Mouse (Mus musculus) left cerebral cortex, adult 2 months (tissue): ENCODE measurements around the gene Fnip2. TPM values are rescaled to one million over a fixed set of nuclear protein-coding genes. Genes with fewer than 3 reads are reported as not detected.

Experiments
- DNase-seq, 2 experiments: peaks; one replicate each; pipeline ENCODE4 v3.0.0; 2021 to 2022; ENCODE audit warnings: low spot score in 2 of 2, mixed read lengths in 1 of 2; ENCODE audit errors: extremely low spot score in 1 of 2
- H3K27ac ChIP-seq: fragments of 200-600 bp; 2 replicates; pipeline ENCODE4 v1.8.1; 2022
- H3K4me3 ChIP-seq: fragments of 200-600 bp; 2 replicates; pipeline ENCODE4 v1.8.1; 2022
- CTCF ChIP-seq: fragments of 200-600 bp; IDR thresholded peaks from 2 replicates; pipeline ENCODE4 v1.8.1; 2022; ENCODE audit warnings: antibody characterized with exemption, mild to moderate bottlenecking, moderate library complexity
- intact Hi-C: fragments of 180-260 bp; cut with DNase I; formaldehyde crosslinking; loops from one replicate; pipeline ENCODE4 v1.15.1; 2025
- total RNA-seq, 2 experiments: library from RNA; stranded (reverse); gene quantifications; 2 replicates each; pipeline ENCODE4 v1.2.3; 2021

The Fnip2 gene
- total RNA-seq, 2 experiments from 2014 or later: 17.7 to 20.2 TPM

DNA sequence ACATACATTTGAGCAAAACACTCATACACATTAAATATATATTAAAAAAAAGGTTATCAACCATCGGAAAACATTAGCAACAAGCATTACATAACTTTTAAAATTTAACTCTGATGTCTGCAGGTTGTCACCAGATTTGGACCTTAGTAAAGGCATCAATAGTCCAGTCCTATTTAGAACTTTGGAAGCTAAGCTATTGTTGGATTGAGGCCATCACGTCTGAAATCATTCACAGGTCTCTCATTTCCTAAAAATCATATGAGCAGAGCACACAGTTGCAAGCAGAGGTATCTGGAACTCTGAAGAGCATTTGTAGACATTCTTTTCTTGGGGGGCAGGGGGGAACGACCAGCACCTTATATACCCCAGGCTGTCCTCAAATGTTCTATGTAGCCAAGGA is 28.5 kb downstream of the Fnip2 start:
- intact Hi-C loops: no loop called here
- DNase-seq: no peak
- Histone ChIP-seq H3K4me3 (no peak overlapping the region), H3K27ac (no peak overlapping the region)
- TF ChIP-seq CTCF: no peak

DNA sequence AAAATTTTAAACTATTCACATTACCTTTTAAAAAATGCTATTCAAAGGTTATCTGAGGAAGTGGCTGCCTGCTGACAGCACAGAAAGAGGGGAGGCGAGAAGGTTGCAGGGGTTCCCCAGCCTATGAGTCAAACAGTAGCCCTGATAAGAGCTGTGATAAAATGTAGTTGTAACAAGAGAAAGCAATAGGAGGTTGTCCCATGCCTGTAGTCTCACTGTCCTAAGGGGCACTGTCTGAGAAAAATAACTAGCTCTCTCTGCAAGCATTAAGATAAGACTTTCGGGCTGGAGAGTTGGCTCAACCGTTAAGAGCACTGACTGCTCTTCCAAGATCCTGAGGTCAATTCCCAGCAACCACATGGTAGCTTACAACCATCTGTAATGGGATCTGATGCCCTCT is 29.3 kb downstream of the Fnip2 start:
- Histone ChIP-seq H3K27ac (no peak overlapping the region), H3K4me3 (no peak overlapping the region)
- no peak for TF ChIP-seq CTCF
- intact Hi-C loops: no loop called here
- DNase-seq: no peak

DNA sequence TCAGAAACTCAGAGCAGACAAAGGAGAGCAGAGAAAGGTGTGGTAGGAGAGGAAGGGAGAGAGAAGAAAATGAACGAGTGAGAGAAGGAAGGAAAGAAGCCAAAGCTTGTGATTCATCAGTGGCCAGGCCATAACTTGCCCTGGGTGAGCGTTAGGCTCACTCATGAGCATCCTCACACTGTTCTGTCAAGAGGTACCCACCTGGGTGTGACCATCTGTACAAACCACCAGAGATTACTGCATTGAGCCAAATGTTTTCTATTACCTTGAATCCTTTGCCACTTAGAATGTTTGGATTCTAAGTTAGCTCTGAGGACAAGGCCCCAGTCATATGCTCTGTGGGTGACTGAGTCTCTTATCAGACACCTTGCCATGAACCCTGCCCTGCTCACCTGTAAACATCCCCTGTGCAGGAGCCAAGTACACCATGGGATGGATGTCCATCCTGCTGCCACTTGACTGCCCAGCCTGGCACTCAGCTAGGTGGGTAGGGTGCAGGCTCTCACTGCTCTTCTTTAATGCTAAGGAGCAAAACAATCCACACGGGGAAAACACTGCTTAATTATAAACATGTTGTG is 29.9 kb downstream of the Fnip2 start:
- no peak overlapping the region for H3K4me3 ChIP-seq
- DNase-seq: no peak
- intact Hi-C loops: no loop called here
- TF ChIP-seq CTCF: no peak
- no peak overlapping the region for H3K27ac ChIP-seq

DNA sequence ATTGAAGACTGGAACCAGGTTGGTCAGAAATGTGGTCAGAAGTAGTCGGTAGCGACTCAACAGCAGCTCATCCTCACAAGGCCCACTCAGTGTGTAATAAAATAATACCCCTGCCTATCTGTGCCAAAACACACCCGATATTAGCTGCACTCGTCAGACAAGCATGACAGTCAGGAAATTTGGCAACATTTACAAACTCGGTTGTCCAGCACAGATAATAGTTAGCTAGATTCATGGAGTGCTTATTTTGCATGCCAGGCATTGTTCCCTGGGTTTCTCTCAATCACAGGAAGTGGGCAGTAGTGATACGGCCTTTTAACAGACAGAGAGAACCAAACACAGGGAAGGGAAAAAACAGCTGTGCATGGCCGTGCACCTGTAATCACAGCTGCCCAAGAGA is 30.6 kb downstream of the Fnip2 start:
- intact Hi-C loops: no loop called here
- DNase-seq: no peak
- no peak overlapping the region for H3K27ac ChIP-seq
- H3K4me3 ChIP-seq: no peak overlapping the region
- no peak for TF ChIP-seq CTCF

DNA sequence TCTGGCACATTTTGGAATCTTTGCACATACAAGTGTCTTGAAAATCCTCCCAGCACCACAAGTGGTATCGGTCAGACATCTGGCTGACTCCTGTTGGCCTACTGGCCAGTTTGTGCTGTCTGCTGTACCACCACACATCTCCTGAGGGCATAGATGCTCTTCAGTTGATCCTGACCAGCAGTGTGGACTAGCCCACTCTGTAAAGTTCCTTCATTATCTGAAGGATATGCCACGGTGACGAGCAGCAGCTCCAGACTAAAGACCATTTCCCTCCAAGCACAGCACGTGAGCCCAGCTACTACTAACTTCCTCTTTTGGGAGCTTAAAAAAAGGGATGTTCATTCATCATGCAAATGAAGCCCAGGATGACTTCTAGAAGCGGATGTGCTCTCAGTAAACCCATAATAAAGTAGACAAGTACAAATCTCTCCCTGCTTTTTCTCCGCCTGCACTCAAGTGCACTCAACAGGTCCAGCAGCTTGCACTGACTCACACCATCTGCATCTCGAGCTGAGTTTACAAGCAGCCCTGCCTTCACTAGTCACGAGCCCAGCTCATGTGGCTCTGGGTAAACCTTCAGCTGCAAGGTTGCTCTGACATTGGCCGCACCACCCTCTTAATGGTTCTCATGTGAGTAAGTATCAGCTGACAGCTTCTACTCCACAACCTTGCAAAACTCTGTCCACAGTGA is 35.9 kb downstream of the Fnip2 start:
- Histone ChIP-seq H3K4me3 (no peak overlapping the region), H3K27ac (no peak overlapping the region)
- no peak for TF ChIP-seq CTCF
- peak; percentile 38 to 57 for DNase-seq
- intact Hi-C loops: loop anchor here (5.0 kb wide), 1 partner anchor 36 kb away; the partner anchor contains the start of gene Fnip2

DNA sequence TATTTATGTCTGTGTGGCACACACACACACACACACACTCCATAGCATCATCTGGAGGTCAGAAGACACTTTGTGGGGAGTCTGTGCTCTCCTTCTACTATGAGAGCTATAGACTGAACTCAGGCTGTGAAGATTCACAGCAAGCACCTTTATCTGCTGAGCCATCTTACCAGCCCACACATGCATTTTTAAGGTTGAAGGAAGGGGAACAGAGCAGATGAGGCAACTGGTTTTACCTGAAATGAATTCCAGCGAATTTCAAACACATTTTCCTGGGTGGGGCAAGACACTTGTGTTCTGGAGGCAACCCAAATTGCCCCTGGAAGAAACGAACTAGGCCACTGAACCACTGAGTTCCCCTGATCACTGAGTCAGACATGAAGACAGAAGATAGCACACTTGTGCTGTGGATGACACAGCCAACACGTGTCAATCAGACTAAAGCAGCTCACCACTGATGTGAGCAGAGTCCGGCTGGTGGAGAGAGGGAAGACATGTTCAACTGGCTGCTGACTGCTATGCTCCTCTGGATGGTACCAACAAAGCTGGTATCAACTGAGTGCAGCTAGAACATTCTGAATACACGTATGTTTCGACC is 38.0 kb downstream of the Fnip2 start:
- no peak overlapping the region for H3K4me3 ChIP-seq
- no peak overlapping the region for H3K27ac ChIP-seq
- no peak for TF ChIP-seq CTCF
- intact Hi-C loops: loop anchor here (5.0 kb wide), 1 partner anchor 38 kb away; the partner anchor contains the start of gene Fnip2
- no peak for DNase-seq

DNA sequence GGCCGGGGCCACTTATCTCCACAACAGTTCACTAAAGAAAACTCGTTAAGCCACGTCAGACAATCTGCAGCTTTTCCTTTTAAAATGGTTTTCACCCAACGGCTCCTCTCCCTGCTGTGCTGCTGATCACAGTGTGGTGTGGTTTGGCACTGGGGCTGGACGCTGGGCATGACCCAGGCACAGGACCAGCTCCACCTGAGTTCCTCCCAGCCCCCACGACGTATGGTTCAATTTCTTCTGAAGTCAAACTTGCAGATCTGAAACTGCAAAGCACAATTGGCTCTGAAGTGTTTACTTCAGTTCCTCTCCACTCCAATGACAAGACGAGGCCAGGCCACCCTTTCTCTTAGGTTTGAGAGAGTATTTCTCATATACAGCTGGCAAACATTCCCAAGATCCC is 39.1 kb downstream of the Fnip2 start:
- Histone ChIP-seq H3K27ac (no peak overlapping the region), H3K4me3 (no peak overlapping the region)
- DNase-seq: no peak
- intact Hi-C loops: no loop called here
- TF ChIP-seq CTCF: no peak

DNA sequence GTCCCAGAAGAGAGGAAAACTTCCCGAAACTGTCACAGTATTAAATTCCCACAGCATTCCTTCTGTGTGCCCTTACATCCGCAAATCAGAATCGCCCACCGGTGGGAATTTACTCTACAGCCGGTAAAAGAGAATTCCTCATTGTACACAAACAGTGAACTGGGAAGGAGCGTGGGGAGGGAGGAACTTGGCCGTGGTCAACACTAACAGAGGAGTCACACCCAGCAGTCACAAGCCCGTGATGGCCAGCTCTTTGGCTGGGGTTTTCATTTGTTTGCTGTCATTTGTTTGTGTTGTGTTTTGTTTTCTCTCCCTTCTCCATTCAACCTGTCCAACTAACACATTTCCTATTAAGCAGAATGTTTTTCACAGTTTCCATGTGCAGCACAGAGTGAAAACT is 39.7 kb downstream of the Fnip2 start:
- no peak for DNase-seq
- intact Hi-C loops: no loop called here
- TF ChIP-seq CTCF: no peak
- no peak overlapping the region for H3K27ac ChIP-seq
- H3K4me3 ChIP-seq: no peak overlapping the region

DNA sequence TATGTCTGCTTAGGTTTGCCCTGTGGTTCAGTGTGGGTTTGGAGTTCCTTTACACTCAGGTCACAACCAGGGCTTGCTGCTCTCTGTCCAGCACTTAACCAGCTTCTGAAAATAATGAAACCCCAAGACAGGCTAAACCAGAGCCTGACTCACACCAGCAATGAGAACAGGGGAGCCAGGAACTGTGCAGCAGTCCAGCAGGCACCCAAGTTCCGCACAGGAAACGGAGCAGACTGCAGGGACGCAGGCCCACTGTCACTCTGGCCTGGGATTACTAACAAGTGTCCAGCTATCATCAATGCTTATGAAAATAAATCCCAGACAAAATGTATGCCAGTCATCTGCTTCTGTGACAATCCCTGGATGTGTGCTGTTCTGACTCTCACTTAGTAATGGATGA is 40.1 kb downstream of the Fnip2 start:
- intact Hi-C loops: no loop called here

DNA sequence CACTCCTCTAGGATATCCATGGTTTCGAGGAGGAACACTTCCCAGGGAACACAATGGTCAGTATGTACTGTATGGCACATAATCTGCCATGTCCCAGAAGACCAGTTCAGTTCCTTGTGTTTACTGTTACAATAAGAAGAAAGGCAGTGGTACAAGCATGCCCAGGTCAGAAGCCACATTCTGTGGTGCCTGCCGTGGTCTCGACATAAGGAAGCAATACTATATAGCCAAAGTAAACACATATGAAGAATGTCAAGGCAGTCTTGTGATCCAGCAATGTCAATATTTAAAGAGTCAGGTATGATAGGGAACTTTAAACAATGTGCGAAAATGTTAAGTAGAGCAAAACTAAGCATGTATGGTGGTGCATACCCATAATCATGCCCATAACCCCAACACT is 44.2 kb downstream of the Fnip2 start:
- DNase-seq: no peak
- Histone ChIP-seq H3K27ac (no peak overlapping the region), H3K4me3 (no peak overlapping the region)
- intact Hi-C loops: no loop called here
- no peak for TF ChIP-seq CTCF

More for the DNA sequence above, 40.1 kb downstream of the Fnip2 start:
- no peak for TF ChIP-seq CTCF
- Histone ChIP-seq H3K27ac (no peak overlapping the region), H3K4me3 (no peak overlapping the region)
- no peak for DNase-seq

DNA sequence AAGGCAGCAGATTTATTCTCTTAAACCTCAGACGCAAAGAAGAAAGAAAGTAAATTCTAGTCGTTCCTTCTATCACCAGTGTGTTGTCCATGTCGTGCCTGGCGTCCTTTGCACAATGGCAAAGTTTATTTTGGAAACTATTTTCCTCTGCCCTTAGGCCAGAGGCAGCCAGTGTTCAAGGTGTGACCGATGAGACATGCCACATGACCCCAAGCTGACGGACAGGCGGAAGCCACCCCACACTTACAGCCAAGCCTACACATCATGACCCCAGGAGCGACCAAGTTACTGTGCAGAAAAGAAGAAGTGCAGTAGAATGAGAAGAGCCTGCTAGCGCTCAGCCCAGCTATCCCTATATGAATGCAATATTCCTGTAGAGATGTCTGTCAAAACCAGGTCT is 47.7 kb downstream of the Fnip2 start:
- TF ChIP-seq CTCF: no peak
- Histone ChIP-seq H3K27ac (no peak overlapping the region), H3K4me3 (no peak overlapping the region)
- intact Hi-C loops: loop anchor here (10.0 kb wide), 1 partner anchor 45 kb away; the partner anchor contains the start of gene Fnip2
- no peak for DNase-seq

DNA sequence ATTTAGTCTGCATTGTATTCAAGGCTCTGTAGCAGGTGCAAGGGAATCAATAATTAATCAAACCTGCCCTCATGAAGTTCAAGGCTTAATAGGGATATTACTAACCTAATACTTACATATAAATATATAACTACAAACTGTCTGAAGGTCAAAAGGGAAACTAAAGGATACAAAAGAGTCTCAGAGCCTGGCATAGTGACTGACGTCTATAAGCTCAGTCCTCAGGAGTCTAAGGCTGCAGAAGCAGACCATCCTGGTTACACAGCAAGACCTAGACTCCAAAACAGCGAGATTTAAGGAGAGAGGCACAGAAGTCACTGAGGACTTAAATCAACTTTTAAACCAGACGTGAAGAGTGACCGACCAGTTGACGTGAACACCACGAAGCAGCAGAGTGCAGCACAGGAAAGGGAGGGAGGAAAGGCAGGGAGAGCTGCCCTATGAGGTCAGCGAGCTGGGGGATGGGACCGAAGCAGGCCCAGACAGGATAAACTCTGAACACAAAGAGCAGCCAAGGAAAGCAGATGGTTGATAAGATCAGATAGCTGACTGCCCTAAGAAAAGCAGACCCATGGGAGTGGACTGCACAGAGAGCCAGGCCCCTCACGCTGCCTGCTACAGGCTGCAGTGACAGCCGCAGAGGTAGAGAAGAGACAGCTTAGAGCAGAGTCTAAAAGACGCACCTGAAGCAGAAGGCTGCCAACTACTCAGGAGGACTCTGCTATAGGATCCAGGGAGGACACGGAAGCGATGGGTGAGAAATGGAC is 48.7 kb downstream of the Fnip2 start:
- Histone ChIP-seq H3K27ac (no peak overlapping the region), H3K4me3 (no peak overlapping the region)
- intact Hi-C loops: loop anchor here (10.0 kb wide), 1 partner anchor 46 kb away; the partner anchor contains the start of gene Fnip2
- no peak for DNase-seq
- no peak for TF ChIP-seq CTCF
